Mouse (Mus musculus) liver, adult 2 months (tissue): ENCODE measurements around the gene 1700037C18Rik.

ENCODE experiments used
- CTCF ChIP-seq: fragments of 200-500 bp; IDR thresholded peaks from 2 replicates; pipeline ENCODE4 v1.5.1; 2011; ENCODE audit warnings: low read depth, low read length, control low read depth
- POLR2A ChIP-seq: fragments of 200-500 bp; IDR thresholded peaks from 2 replicates; pipeline ENCODE4 v1.6.1; 2011; ENCODE audit warnings: low read length, control low read depth; ENCODE audit not compliant: insufficient read depth; ENCODE audit errors: extremely low read depth

- no peak for TF ChIP-seq CTCF
- TF ChIP-seq POLR2A: no peak
These were observed 20.7 kb upstream of the 1700037C18Rik start for GRCm38 (mm10) chr16:3929151-3929550.
